Mouse (Mus musculus) telencephalon, adult 2 months (tissue): Measurements from ENCODE around the gene Stpg4.

Source experiments
- DNase-seq: peaks from one replicate; pipeline ENCODE4 v3.0.0-alpha.2; 2011; ENCODE audit warnings: low read depth, low spot score

Stpg4 gene

DNA sequence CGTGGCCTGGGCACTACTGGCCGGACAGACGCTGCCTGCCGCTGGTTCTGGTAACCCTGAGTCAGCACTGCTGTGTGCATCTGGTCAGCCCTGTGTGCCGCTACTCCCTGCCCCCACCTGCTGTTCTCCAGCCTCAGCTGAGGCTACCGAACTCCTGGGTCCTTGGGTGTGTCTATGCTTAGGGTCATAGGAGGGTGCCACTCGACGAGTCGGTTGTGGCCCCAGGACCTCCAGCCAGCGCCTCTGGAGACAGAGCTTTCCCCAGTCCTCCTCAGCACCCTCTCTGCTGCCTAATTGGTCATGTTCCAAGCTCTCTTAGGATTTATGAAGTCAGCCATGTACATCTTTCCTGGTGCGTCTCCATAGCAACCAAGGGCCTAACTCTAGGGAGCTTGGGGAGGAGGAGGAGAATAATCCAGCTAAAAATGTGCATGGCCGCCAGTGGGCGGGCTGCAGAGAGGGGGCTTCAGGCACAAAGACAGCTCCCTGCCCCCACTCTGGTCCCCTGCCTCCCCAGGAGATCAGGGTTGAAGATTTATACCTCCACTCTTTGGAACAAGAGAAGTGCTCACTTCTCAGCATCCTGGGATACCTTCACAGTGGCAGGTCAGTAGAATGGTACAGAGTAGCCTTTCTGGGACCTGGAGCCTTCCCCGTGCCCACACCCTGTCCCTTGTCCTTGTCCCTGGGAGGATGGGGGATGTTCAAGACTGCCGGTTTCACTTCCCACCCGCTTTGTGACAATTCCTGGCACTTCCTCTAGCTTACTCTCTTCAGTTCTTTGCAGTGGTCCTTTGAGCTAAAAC, 49.0 kb downstream of the Stpg4 start:
- peak; percentile 96 for DNase-seq

GRCm38 (mm10) chr17:87377536-87377935, 50.0 kb downstream of the Stpg4 start:
- peak; percentile 84 for DNase-seq

DNA sequence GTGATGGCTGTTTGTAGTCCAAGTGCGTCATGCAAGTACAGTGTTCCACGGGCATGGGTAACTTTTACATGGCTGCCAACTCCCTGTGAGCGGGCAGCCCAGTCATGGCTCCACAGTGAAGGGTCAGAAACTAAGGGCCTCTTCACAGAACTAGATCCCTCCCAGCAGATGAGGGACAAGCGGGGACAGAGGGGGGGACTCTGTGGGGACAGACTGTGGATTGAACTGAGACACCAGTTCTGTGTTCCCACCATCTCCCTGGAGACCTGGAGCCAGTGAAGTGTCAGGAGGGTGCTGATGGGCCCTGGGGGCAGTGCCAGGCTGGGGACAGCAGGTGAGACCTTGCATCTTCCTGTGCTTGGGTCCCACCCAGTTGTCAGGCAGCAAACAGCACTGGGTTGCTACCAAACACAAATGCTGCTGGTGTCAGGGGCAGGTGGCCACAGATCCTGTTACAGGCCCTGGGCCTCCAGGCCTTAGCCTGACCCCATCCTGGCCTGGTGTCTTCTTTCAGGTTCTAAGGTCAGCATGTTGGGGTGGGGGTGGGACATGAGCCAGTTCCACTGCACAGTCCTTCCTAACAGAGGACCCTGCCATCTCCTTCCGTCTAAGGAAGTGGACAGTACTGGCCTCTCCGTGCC, 50.6 kb downstream of the Stpg4 start:
- DNase-seq, result no peak

GRCm38 (mm10) chr17:87375941-87376511, 51.5 kb downstream of the Stpg4 start:
- no peak for DNase-seq

GRCm38 (mm10) chr17:87373327-87373726, 54.2 kb downstream of the Stpg4 start:
- no peak for DNase-seq

DNA sequence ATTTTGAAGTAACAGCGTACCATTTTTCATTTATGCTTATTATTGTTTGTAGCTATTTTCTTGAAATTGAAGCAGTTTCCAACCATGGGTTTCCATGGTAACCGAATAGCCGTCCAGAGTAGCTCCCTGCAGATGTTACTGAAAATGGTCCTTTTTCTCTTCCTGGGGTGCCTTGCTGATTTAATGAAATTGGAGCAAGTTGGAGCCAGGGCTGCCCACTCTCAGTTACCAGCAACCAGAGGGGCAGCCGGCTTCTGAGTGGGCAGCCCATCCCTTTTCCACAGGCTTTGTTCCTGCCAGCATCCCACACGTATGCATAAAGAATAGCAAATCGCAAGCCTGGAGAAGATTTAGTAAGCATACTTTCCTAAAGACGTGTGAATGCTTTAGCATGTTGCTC, 55.4 kb downstream of the Stpg4 start:
- DNase-seq, result peak; percentile 92

- DNase-seq, result peak; percentile 90
These were observed 58.2 kb downstream of the Stpg4 start for GRCm38 (mm10) chr17:87369270-87369759.

- no peak for DNase-seq
These were observed 59.1 kb downstream of the Stpg4 start for GRCm38 (mm10) chr17:87368481-87368880.

GRCm38 (mm10) chr17:87367640-87368039, 59.9 kb downstream of the Stpg4 start:
- peak; percentile 51 for DNase-seq

DNA sequence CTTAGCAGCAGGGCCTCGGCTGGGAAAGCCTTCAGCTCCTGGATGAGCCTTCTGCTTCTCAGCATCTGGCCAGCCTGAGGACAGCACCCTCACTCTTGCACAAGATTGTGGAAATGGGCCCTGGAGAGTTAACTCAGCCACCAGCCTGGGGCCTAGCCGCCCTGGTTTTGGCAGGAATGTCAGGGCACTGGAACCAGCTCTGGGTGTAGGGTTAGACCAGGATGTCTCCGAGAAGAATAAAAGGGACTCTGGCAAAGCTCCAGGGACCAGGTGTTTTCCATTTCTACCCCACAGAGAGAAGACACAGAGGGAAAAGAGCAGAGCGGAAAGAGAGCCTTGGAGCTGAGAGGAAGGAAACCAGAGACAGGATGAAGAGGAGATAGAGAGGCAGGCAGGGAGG, 60.3 kb downstream of the Stpg4 start:
- no peak for DNase-seq

DNA sequence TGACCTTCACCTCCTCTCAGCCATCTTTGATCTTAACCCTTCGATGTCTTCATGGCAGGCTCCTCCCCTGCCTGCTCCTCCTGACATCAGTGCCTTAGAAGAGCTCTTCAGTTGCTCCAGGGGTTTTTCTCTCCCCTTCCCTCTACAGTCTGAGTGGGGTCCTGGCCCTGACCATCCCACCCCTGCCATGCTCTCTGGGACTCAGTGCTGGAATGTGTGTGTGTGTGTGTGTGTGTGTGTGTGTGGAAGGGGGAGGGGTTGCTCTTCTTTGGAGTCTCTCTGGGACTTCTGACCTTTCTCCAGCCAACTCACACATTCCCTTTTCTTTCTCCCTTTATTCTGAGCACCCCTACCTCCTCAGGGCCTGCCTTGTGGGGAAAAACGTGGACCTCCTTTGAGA, 61.0 kb downstream of the Stpg4 start:
- no peak for DNase-seq

GRCm38 (mm10) chr17:87365268-87365667, 62.3 kb downstream of the Stpg4 start:
- no peak for DNase-seq

GRCm38 (mm10) chr17:87364108-87364507, 63.4 kb downstream of the Stpg4 start:
- DNase-seq, result no peak

DNA sequence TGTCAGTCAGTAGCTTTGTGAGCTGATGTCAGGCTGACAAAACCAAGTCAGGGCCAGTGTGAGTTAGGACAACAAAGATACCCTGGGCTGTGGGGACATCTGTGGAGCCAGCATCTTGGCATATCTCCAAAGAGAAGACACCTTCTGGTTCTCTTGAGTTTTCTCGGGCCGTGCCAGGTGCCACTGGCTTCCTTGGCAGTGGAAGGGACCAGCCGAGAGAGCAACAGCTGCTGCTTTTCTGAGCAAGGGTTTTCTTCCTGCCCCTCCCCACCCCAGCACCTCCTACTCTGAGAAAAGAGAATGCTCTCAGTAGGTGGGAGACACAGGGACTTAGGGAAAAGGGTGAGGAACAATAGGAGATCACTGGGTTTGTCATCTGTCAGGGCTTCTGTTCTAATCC, 66.4 kb downstream of the Stpg4 start:
- peak; percentile 51 for DNase-seq

- DNase-seq, result no peak
These were observed 70.0 kb downstream of the Stpg4 start for GRCm38 (mm10) chr17:87357506-87357905.

- DNase-seq, result no peak
These were observed 71.3 kb downstream of the Stpg4 start for GRCm38 (mm10) chr17:87356261-87356660.

- no peak for DNase-seq
These were observed 72.1 kb downstream of the Stpg4 start for GRCm38 (mm10) chr17:87355456-87355855.

- no peak for DNase-seq
These were observed 73.7 kb downstream of the Stpg4 start for GRCm38 (mm10) chr17:87353745-87354320.

DNA sequence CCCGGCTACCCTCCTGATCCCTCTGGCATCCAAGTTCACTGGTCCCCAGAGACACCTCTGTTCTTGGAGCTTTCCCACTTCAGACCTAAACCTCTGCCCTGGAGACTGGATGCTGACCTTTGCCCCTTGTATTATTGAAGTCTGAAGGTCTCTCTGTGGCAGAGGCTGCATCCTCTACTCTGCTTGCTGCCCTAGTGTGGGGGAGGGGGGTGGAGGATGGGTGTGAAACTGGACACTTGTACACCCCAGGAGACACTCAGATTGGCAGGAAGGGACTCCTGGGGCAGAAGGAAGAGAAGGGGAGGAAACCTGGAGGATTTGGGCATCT, 74.7 kb downstream of the Stpg4 start:
- DNase-seq, result no peak

DNA sequence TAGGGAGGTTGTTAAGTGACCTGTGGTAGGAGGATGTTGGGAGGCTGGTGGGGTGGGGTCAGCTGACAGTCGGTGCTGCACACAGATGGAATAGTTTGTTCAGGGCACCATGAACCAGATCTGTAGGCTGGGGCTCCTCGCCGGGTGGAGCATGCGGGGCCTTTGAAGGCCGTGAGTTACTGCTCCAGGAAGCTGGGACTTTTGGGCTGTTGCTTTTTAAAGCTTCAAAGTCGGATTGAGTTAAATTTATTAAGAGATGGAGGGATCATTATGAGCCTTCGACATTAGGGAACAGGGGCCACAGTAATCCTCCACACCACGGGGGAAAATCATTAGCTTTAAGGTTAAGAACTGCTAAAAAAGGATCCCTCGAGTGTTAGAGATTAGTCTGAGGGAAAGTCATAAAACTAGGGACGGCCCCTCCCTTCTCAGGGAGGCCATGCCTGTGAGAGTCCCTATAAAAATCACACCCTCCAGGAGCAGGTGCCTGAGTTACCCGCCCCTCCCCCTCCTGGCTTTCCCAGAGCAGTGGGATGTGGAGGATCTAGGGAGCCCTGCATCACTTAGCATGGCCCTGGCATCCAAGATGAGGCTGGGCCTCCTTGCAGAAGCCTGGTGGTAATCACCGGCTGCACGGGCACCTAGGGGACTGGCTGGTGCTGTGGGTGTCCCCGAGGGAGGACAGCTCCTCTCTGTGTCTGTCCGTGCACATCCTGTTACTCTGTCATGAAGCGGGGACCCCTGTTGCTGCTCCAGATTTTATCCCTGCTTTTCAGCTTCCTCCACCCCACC, 75.2 kb downstream of the Stpg4 start:
- no peak for DNase-seq

GRCm38 (mm10) chr17:87351241-87352105, 76.1 kb downstream of the Stpg4 start:
- DNase-seq, result no peak
